8 mouse cellular contexts compared by ENCODE assay signal in the genomic region with DNA sequence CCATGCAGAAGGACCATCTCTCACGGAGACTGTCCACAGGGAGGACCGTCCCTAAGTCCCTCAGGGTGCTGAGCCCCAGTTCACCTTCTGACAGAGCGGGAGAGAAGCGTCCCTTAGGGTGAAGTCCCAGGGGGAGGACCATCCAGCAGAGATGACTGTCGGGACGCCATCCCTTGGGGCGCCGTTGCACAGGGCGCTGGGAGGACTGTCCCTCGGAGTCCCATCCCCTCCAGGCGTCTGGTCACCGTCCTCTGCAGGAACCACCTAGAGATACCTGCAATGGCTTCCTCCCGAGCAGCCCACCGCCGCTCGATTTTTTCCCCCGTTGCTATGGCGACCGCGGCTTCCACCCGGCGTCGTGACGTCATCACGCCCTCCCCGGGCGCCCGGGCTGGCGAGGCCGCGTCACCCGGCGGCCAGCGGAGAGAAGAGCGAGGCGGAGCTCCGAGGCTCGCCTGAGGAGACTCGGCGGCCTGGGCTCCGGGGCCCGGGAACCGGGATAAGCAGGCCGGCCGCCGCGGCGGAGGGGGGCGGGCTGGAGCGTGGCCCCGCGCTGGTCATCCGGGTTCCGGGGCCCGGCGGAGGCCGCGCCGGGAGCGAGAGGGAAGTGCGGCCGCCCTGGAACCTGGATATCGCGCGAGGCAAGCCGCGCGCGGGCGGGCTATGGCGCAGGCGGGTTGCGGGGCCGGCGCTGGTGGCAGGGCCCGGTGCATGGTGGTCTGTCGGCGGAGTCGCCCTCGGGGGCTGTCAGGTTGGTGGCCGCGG. TPM values are rescaled to one million over a fixed set of nuclear protein-coding genes. Genes with fewer than 3 reads are reported as not detected.
DNase-seq lines count a peak whose midpoint lies in the region; ATAC-seq and TF ChIP-seq lines count a peak whose summit lies in the region.

Zfp523 (plus strand) TSS at position 355 of the 765 bp plus-strand sequence.

- H3K4me2 ChIP-seq in embryonic facial prominence, embryonic 13.5 days, result peak within 1 kb of the TSS; percentile 96
- H3K4me2 ChIP-seq in limb, embryonic 14.5 days (replicated peaks; ENCODE audit: low read depth, low read length, severe bottlenecking), result peak within 1 kb of the TSS; percentile 93
- peak within 1 kb of the TSS; percentile 87 for H3K4me2 ChIP-seq in midbrain, postnatal 0 days (ENCODE audit: low read depth, low read length, poor library complexity, severe bottlenecking)

- peak; percentile 92 for DNase-seq in 3134 (ENCODE audit: extremely low read depth, insufficient read length, low spot score)
- DNase-seq in adrenal gland, postnatal 36 days, result peak; percentile 91 to 95
- peak; percentile 79 for DNase-seq in heart, adult 8-10 months (ENCODE audit: low spot score)
- DNase-seq in kidney, adult 9 months, result peak; percentile 87
- DNase-seq in limb, embryonic 14.5 days (ENCODE audit: low spot score), result peak; percentile 81
- DNase-seq in midbrain, postnatal 0 days (ENCODE audit: low spot score), result peak; percentile 93
- DNase-seq in spleen, postnatal 14 days (ENCODE audit: low spot score in 2 of 2), result peak; percentile 61 to 82

- peak; percentile 79 for ATAC-seq in embryonic facial prominence, embryonic 13.5 days (ENCODE audit: insufficient number of reproducible peaks, insufficient read depth, low FRiP score, low TSS enrichment, low read depth)
- peak; percentile 90 for ATAC-seq in limb, embryonic 14.5 days (ENCODE audit: low FRiP score, low read depth)
- ATAC-seq in midbrain, postnatal 0 days (ENCODE audit: low FRiP score), result peak; percentile 89

- no peak for TF ChIP-seq CTCF in midbrain, postnatal 0 days (IDR thresholded peaks at IDR 0.05)

- H3K9me3 ChIP-seq in embryonic facial prominence, embryonic 13.5 days, result no peaks in the 10 kb centered on the region
- no peaks in the 10 kb centered on the region for H3K9me3 ChIP-seq in limb, embryonic 14.5 days (ENCODE audit: control insufficient read depth, low read length)
- H3K9me3 ChIP-seq in midbrain, postnatal 0 days (ENCODE audit: low read length), result no peaks in the 10 kb centered on the region

- 0 out of 2 replicates have a peak, but pooled peaks cover 6% of the 10 kb centered on the region for H3K36me3 ChIP-seq in embryonic facial prominence, embryonic 13.5 days
- H3K36me3 ChIP-seq in limb, embryonic 14.5 days (ENCODE audit: control insufficient read depth, insufficient read depth, low read length), result no peaks in the 10 kb centered on the region
- peaks cover 4% of the 10 kb centered on the region; the same call in 1 of the 2 replicates for H3K36me3 ChIP-seq in midbrain, postnatal 0 days (ENCODE audit: insufficient read depth, low read length)

- H3K4me1 ChIP-seq in embryonic facial prominence, embryonic 13.5 days, result peaks cover 67% of the 10 kb centered on the region
- peaks cover 11% of the 10 kb centered on the region for H3K4me1 ChIP-seq in limb, embryonic 14.5 days (ENCODE audit: control insufficient read depth, insufficient read depth, low read length)
- H3K4me1 ChIP-seq in midbrain, postnatal 0 days (ENCODE audit: insufficient read depth, low read length), result peaks cover 6% of the 10 kb centered on the region; the same call in 1 of the 2 replicates

- under 1% methylated on average over 77 of the region's 82 CpGs for WGBS in embryonic facial prominence, embryonic 13.5 days
- under 1% methylated on average over 69 of the region's 82 CpGs for WGBS in limb, embryonic 14.5 days
- WGBS in midbrain, postnatal 0 days, result under 1% methylated on average over 66 of the region's 82 CpGs

- 0 out of 2 replicates have a peak, but pooled peaks have one; percentile 51 for TF ChIP-seq POLR2A in limb, embryonic 14.5 days (IDR thresholded peaks at IDR 0.05; ENCODE audit: borderline replicate concordance, extremely low read depth, insufficient read depth, insufficient read length)

- H3K4me3 ChIP-seq in embryonic facial prominence, embryonic 13.5 days, result peak within 1 kb of the TSS; percentile 79
- H3K4me3 ChIP-seq in limb, embryonic 14.5 days (replicated peaks; ENCODE audit: low read length), result peak within 1 kb of the TSS; percentile 69
- H3K4me3 ChIP-seq in midbrain, postnatal 0 days (ENCODE audit: low read depth, low read length), result peak within 1 kb of the TSS; percentile 76

- H3K27ac ChIP-seq in embryonic facial prominence, embryonic 13.5 days, result peak within 1 kb of the TSS; percentile 90
- peak within 1 kb of the TSS; percentile 81 for H3K27ac ChIP-seq in limb, embryonic 14.5 days (replicated peaks; ENCODE audit: low read depth, low read length)
- peak within 1 kb of the TSS; percentile 92 for H3K27ac ChIP-seq in midbrain, postnatal 0 days (ENCODE audit: low read depth, low read length)

- H3K27me3 ChIP-seq in embryonic facial prominence, embryonic 13.5 days, result no peaks in the 10 kb centered on the region
- H3K27me3 ChIP-seq in limb, embryonic 14.5 days (ENCODE audit: control insufficient read depth, insufficient read depth, low read length), result no peaks in the 10 kb centered on the region
- H3K27me3 ChIP-seq in midbrain, postnatal 0 days (ENCODE audit: insufficient read depth, low read length), result no peaks in the 10 kb centered on the region

- peak within 1 kb of the TSS; percentile 92 for H3K9ac ChIP-seq in embryonic facial prominence, embryonic 13.5 days
- H3K9ac ChIP-seq in limb, embryonic 14.5 days (ENCODE audit: low read depth, low read length, severe bottlenecking), result peak within 1 kb of the TSS; percentile 94
- peak within 1 kb of the TSS; percentile 97 for H3K9ac ChIP-seq in midbrain, postnatal 0 days (replicated peaks; ENCODE audit: low read length, poor library complexity, severe bottlenecking)

RNA-seq across cellular contexts. Expression of gene Zfp523, which starts in this region (rescaled TPM):
- total RNA-seq in adrenal gland, postnatal 36 days (2021), result 10 to 100 TPM; 36.9 to 37.1 TPM
- polyA plus RNA-seq in embryonic facial prominence, embryonic 13.5 days (2015; fragmentation: Nextera tagmentation; extraction: Ambion mirVana), result 36.6 and 41.2 TPM in 2 replicates
- 10 to 100 TPM; 12.2 to 18.5 (median 14.2) TPM for total RNA-seq in heart, adult 8-10 months (2022)
- polyA plus RNA-seq in limb, embryonic 14.5 days (2012; rRNA removed), result 79.1 and 97.1 TPM in 2 replicates
- 37.5 and 37.7 TPM in 2 replicates for polyA plus RNA-seq in limb, embryonic 14.5 days (2014; fragmentation: Nextera tagmentation; extraction: Ambion mirVana)
- 65.4 and 81.7 TPM in 2 replicates for total RNA-seq in midbrain, postnatal 0 days (2014; rRNA removed)
- polyA plus RNA-seq in midbrain, postnatal 0 days (2015; fragmentation: Nextera tagmentation; extraction: Ambion mirVana), result 38.7 and 40.0 TPM in 2 replicates

Comparison
In these comparisons a context has a peak if more than half of its experiments do, and no peak if none do; other contexts are left out.
1. Peak in every context shown above with its lines: DNase-seq, ATAC-seq, H3K4me3 ChIP-seq and H3K27ac ChIP-seq.